Mouse (Mus musculus) MEL (cell line): ENCODE measurements around the gene Endou. TPM values are rescaled to one million over a fixed set of nuclear protein-coding genes. Genes with fewer than 3 reads are reported as not detected.

Experiments
- DNase-seq: peaks from one replicate; pipeline ENCODE4 v3.0.0; 2011; ENCODE audit warnings: low read depth, low spot score
- H3K27ac ChIP-seq: 2 replicates; pipeline ENCODE4 v1.5.1; 2012; ENCODE audit warnings: low read depth, mild to moderate bottlenecking, control low read depth, low read length, moderate library complexity; ENCODE audit not compliant: control insufficient read depth
- H3K27me3 ChIP-seq, 2 experiments: fragments of 150-350 bp in 1 of 2; sonication (generic) in 1 of 2; 2 replicates each; pipeline ENCODE4 v1.6.1; 2012; ENCODE audit warnings: low read length in 2 of 2, mild to moderate bottlenecking in 2 of 2, improper control_type of control experiment in 1 of 2, moderate library complexity in 1 of 2; ENCODE audit not compliant: insufficient read depth in 2 of 2, control insufficient read depth in 1 of 2
- H3K36me3 ChIP-seq, 2 experiments: 2 replicates each; pipeline ENCODE4 v1.6.1; 2012 to 2014; ENCODE audit warnings: low read length in 2 of 2, improper control_type of control experiment in 1 of 2, inconsistent platforms in 1 of 2, mild to moderate bottlenecking in 1 of 2; ENCODE audit not compliant: insufficient read depth in 2 of 2, control insufficient read depth in 1 of 2
- H3K4me1 ChIP-seq, 2 experiments: fragments of 150-350 bp in 1 of 2; sonication (generic) in 1 of 2; 2 replicates each; pipeline ENCODE4 v1.6.1; 2012; ENCODE audit warnings: low read length in 2 of 2, improper control_type of control experiment in 1 of 2, mild to moderate bottlenecking in 1 of 2; ENCODE audit not compliant: insufficient read depth in 2 of 2, control insufficient read depth in 1 of 2
- H3K4me3 ChIP-seq, 2 experiments: fragments of 150-350 bp in 1 of 2; sonication (generic) in 1 of 2; 2 replicates each; pipeline ENCODE4 v1.5.1; 2012; ENCODE audit warnings: low read depth in 2 of 2, low read length in 2 of 2, mild to moderate bottlenecking in 2 of 2, moderate library complexity in 2 of 2, control low read depth in 1 of 2, improper control_type of control experiment in 1 of 2; ENCODE audit not compliant: control insufficient read depth in 1 of 2, insufficient read depth in 1 of 2
- H3K79me2 ChIP-seq: 2 replicates; pipeline ENCODE4 v1.6.1; 2012; ENCODE audit warnings: mild to moderate bottlenecking, low read length, moderate library complexity; ENCODE audit not compliant: control insufficient read depth, poor library complexity, insufficient read depth
- H3K9ac ChIP-seq: 2 replicates; pipeline ENCODE4 v1.6.1; 2012; ENCODE audit warnings: low read depth, mild to moderate bottlenecking, control low read depth, low read length, moderate library complexity; ENCODE audit not compliant: control insufficient read depth, poor library complexity, severe bottlenecking
- H3K9me3 ChIP-seq: fragments of 150-350 bp; sonication (generic); replicated peaks from 2 replicates; pipeline ENCODE4 v1.6.1; 2012; ENCODE audit warnings: mild to moderate bottlenecking, low read length, improper control_type of control experiment, moderate library complexity; ENCODE audit not compliant: insufficient read depth
- BHLHE40 ChIP-seq: IDR thresholded peaks from 2 replicates; pipeline ENCODE4 v1.6.1; 2012; ENCODE audit warnings: low read depth, mild to moderate bottlenecking, inconsistent platforms, low read length, improper control_type of control experiment, borderline replicate concordance
- CHD2 ChIP-seq: IDR thresholded peaks from 2 replicates; pipeline ENCODE4 v1.6.1; 2011; ENCODE audit warnings: low read length, improper control_type of control experiment
- CTCF ChIP-seq, 3 experiments: IDR thresholded peaks in 2 of 3; conservative IDR thresholded peaks in 1 of 3; 2 replicates each; pipeline ENCODE4 v1.5.1; 2011 to 2012; ENCODE audit warnings: low read length in 3 of 3, low read depth in 2 of 3, mild to moderate bottlenecking in 2 of 3, improper control_type of control experiment in 1 of 3, inconsistent platforms in 1 of 3, mixed read lengths in 1 of 3, moderate library complexity in 1 of 3; ENCODE audit not compliant: control insufficient read depth in 1 of 3, insufficient read depth in 1 of 3, poor library complexity in 1 of 3, severe bottlenecking in 1 of 3
- EP300 ChIP-seq, 2 experiments: IDR thresholded peaks; 2 replicates each; pipeline ENCODE4 v1.6.1; 2011; ENCODE audit warnings: improper control_type of control experiment in 2 of 2, low read length in 2 of 2, low read depth in 1 of 2, mild to moderate bottlenecking in 1 of 2
- ETS1 ChIP-seq: IDR thresholded peaks from 2 replicates; pipeline ENCODE4 v1.6.1; 2012; ENCODE audit warnings: low read depth, mild to moderate bottlenecking, inconsistent platforms, low read length, improper control_type of control experiment, moderate library complexity
- GABPA ChIP-seq: IDR thresholded peaks from 2 replicates; pipeline ENCODE4 v1.6.1; 2012; ENCODE audit warnings: low read depth, mild to moderate bottlenecking, inconsistent platforms, low read length, improper control_type of control experiment, moderate library complexity
- HCFC1 ChIP-seq: IDR thresholded peaks from 2 replicates; pipeline ENCODE4 v1.6.1; 2012; ENCODE audit warnings: low read depth, mild to moderate bottlenecking, inconsistent platforms, low read length, improper control_type of control experiment, moderate library complexity
- KAT2A ChIP-seq: conservative IDR thresholded peaks from 2 replicates; pipeline ENCODE4 v1.6.1; 2012; ENCODE audit warnings: low read depth, low read length, improper control_type of control experiment, inconsistent platforms
- MAX ChIP-seq: IDR thresholded peaks from 2 replicates; pipeline ENCODE4 v1.6.1; 2011; ENCODE audit warnings: low read length, improper control_type of control experiment
- MAZ ChIP-seq: IDR thresholded peaks from 2 replicates; pipeline ENCODE4 v1.6.1; 2012; ENCODE audit warnings: low read depth, mild to moderate bottlenecking, inconsistent platforms, low read length, improper control_type of control experiment
- MEF2A ChIP-seq: IDR thresholded peaks from 2 replicates; pipeline ENCODE4 v1.6.1; 2014; ENCODE audit warnings: low read depth, mild to moderate bottlenecking, inconsistent platforms, low read length, improper control_type of control experiment; ENCODE audit not compliant: poor library complexity, insufficient replicate concordance, severe bottlenecking; ENCODE audit errors: extremely low read depth
- MXI1 ChIP-seq: IDR thresholded peaks from 2 replicates; pipeline ENCODE4 v1.6.1; 2011; ENCODE audit warnings: mild to moderate bottlenecking, low read depth, low read length, improper control_type of control experiment
- MYB ChIP-seq: IDR thresholded peaks from 2 replicates; pipeline ENCODE4 v1.6.1; 2011; ENCODE audit warnings: mild to moderate bottlenecking, low read depth, low read length, improper control_type of control experiment
- NRF1 ChIP-seq: IDR thresholded peaks from 2 replicates; pipeline ENCODE4 v1.6.1; 2014; ENCODE audit warnings: low read depth, mild to moderate bottlenecking, inconsistent platforms, low read length, improper control_type of control experiment, moderate library complexity; ENCODE audit not compliant: poor library complexity, insufficient read depth, severe bottlenecking
- POLR2AphosphoS2 ChIP-seq: IDR thresholded peaks from 2 replicates; pipeline ENCODE4 v1.6.1; 2011; ENCODE audit warnings: low read length, improper control_type of control experiment
- POLR2AphosphoS5 ChIP-seq: IDR thresholded peaks from 2 replicates; pipeline ENCODE4 v1.6.1; 2012; ENCODE audit warnings: low read depth, borderline replicate concordance, mild to moderate bottlenecking, inconsistent platforms, low read length, moderate library complexity, mixed read lengths
- SIN3A ChIP-seq: IDR thresholded peaks from 2 replicates; pipeline ENCODE4 v1.6.1; 2012; ENCODE audit warnings: low read length, improper control_type of control experiment, inconsistent platforms
- SMC3 ChIP-seq: IDR thresholded peaks from 2 replicates; pipeline ENCODE4 v1.6.1; 2011; ENCODE audit warnings: low read depth, low read length, improper control_type of control experiment
- TAL1 ChIP-seq: IDR thresholded peaks from 2 replicates; pipeline ENCODE4 v1.6.1; 2012; ENCODE audit warnings: mild to moderate bottlenecking, inconsistent platforms, low read length, moderate library complexity, mixed read lengths
- TCF12 ChIP-seq: IDR thresholded peaks from 2 replicates; pipeline ENCODE4 v1.6.1; 2014; ENCODE audit warnings: low read depth, mild to moderate bottlenecking, inconsistent platforms, low read length, improper control_type of control experiment, moderate library complexity
- UBTF ChIP-seq: IDR thresholded peaks from 2 replicates; pipeline ENCODE4 v1.6.1; 2012; ENCODE audit warnings: low read depth, mild to moderate bottlenecking, inconsistent platforms, low read length, improper control_type of control experiment, moderate library complexity, borderline replicate concordance; ENCODE audit not compliant: insufficient read depth
- USF1 ChIP-seq: IDR thresholded peaks from 2 replicates; pipeline ENCODE4 v1.6.1; 2014; ENCODE audit warnings: low read depth, mild to moderate bottlenecking, inconsistent platforms, low read length, improper control_type of control experiment, moderate library complexity
- ZC3H11A ChIP-seq: IDR thresholded peaks from 2 replicates; pipeline ENCODE4 v1.6.1; 2012; ENCODE audit warnings: low read depth, mild to moderate bottlenecking, inconsistent platforms, low read length, improper control_type of control experiment
- ZKSCAN1 ChIP-seq: IDR thresholded peaks from 2 replicates; pipeline ENCODE4 v1.6.1; 2012; ENCODE audit warnings: low read depth, mild to moderate bottlenecking, inconsistent platforms, low read length, improper control_type of control experiment, moderate library complexity
- ZMIZ1 ChIP-seq: IDR thresholded peaks from 2 replicates; pipeline ENCODE4 v1.6.1; 2012; ENCODE audit warnings: low read depth, mild to moderate bottlenecking, inconsistent platforms, low read length, improper control_type of control experiment, moderate library complexity
- polyA plus RNA-seq, 2 experiments: library from polyadenylated mRNA; stranded (reverse) in 1 of 2; unstranded in 1 of 2; fragments of >175 nt in 1 of 2; fragments of >200 nt in 1 of 2; gene quantifications; 2 replicates each; pipeline versions ENCODE4 v1.2.1 to v1.2.4; 2012; ENCODE audit warnings: low replicate concordance in 2 of 2, low read depth in 1 of 2; ENCODE audit not compliant: insufficient read length in 2 of 2, insufficient read depth in 1 of 2, missing spikeins in 1 of 2
- total RNA-seq: library from RNA; depleted of rRNA; stranded (reverse); fragments of 300-350 nt; gene quantifications from 2 replicates; pipeline ENCODE4 v1.2.3, GENCODE M21; 2012

Gene Endou
- total and polyA plus RNA-seq, 3 experiments, result 0.08 to 0.10 TPM; not detected in 1

DNA sequence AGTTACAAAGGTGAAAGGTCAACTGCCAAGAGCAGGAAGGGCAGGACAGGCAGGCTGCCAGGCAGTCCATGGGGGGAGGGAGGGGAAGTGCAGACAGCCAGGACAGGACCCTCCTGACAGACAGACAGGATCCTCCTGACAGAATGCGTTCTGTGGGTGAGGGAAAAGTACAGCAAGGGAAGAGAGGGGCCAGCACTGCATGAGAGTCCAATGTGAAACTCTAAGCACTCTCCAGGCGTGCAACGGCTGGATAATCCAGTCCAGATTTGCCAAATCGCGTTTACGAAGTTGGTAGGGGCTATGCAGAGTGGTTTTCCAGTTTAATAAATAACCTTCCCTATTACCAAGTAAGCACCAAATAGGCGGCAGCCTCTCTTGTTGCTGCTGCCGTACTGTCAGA lies 49.1 kb downstream of the Endou start:
- Histone ChIP-seq H3K4me1 (no peaks in the 10 kb centered on the region), H3K36me3 (peaks cover 0 to 54% of the 10 kb centered on the region in 2 experiments; a peak in 2 of 4 replicates), H3K9ac (no peak overlapping the region), H3K4me3 (no peak overlapping the region), H3K79me2 (no peaks in the 10 kb centered on the region), H3K27ac (no peak overlapping the region), H3K9me3 (no peaks in the 10 kb centered on the region), H3K27me3 (no peaks in the 10 kb centered on the region)
- no peak for DNase-seq
- no peak for TF ChIP-seq POLR2AphosphoS5
- TF ChIP-seq ZC3H11A, result no peak
- TF ChIP-seq ZMIZ1, result no peak
- TF ChIP-seq ETS1, result no peak
- no peak for TF ChIP-seq GABPA
- TF ChIP-seq TAL1, result no peak
- no peak for TF ChIP-seq CTCF (IDR thresholded peaks at IDR 0.05 in 2 of 3, conservative IDR thresholded peaks at IDR 0.05 in 1 of 3; ENCODE audit: control insufficient read depth in 1 of 3, insufficient read depth in 1 of 3, low read depth in 2 of 3, low read length in 3 of 3, poor library complexity in 1 of 3, severe bottlenecking in 1 of 3)
- TF ChIP-seq MXI1, result no peak
- no peak for TF ChIP-seq SMC3
- TF ChIP-seq UBTF, result no peak
- no peak for TF ChIP-seq ZKSCAN1
- TF ChIP-seq TCF12, result no peak

DNA sequence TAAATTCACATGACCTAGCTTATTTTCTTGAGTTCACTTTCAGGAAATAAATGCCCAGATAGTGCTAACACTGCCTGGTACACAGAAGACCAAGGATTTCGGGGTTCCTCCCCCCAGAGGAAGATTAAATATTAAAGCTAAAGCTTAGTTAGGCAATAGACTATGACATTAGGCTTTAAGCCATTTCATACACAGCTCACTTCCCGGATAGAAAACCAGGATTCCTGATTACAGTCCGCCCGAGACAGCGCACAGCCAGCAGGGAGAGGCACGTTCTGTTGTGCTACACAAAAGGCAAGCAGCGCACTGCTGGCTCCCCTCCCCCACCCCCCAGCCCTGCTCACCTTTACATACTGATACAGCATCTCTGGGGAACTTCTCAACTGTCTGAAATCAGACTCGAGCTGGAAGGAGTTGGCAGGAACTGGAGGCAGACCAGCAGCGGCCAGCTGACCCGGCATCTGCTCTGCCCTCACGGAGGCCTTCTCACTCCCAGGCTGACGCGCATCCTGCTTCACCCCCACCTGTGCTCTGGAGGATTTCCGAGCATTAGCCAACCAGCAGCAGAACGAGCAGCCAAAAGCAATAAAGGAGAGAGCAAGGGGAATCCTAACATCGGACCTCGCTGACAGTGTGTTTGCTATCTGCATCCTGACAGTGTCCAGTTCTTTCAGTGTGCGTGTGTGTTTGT lies 51.0 kb downstream of the Endou start:
- no peak for DNase-seq
- Histone ChIP-seq H3K27ac (no peak overlapping the region), H3K36me3 (peaks cover 0 to 46% of the 10 kb centered on the region in 2 experiments; a peak in 2 of 4 replicates), H3K79me2 (no peaks in the 10 kb centered on the region), H3K4me1 (no peaks in the 10 kb centered on the region), H3K9me3 (no peaks in the 10 kb centered on the region), H3K4me3 (no peak overlapping the region)
- TF ChIP-seq ZC3H11A, result no peak
- TF ChIP-seq, all 39 proteins: peak for 0
- H3K27me3 ChIP-seq, result no peaks in the 10 kb centered on the region
- H3K9ac ChIP-seq, result no peak overlapping the region

DNA sequence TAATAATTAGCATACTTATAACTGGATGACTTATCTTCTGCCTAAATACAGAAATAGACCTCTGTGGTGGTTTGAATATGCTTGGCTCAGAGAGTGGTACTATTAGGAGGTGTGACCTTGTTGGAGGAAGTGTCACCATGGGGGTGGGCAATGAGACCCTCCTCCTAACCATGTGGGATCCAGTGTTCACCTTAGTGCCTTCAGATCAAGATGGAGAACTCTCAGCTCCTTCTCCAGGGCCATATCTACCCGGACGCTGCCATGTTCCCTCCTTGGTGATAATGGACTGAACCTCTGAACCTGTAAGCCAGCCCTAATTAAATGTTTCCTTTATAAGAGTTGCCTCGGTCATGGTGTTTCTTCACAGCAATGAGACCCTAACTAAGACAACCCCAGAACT lies 53.8 kb downstream of the Endou start:
- Histone ChIP-seq H3K4me3 (no peak overlapping the region), H3K27me3 (no peaks in the 10 kb centered on the region), H3K4me1 (no peaks in the 10 kb centered on the region), H3K9ac (no peak overlapping the region), H3K27ac (no peak overlapping the region), H3K79me2 (no peaks in the 10 kb centered on the region), H3K9me3 (no peaks in the 10 kb centered on the region), H3K36me3 (peaks cover 0 to 38% of the 10 kb centered on the region in 2 experiments; a peak in 2 of 4 replicates)
- no peak for DNase-seq
- no peak for TF ChIP-seq HCFC1
- no peak for TF ChIP-seq USF1
- TF ChIP-seq MAZ, result no peak
- no peak for TF ChIP-seq TCF12
- no peak for TF ChIP-seq KAT2A
- no peak for TF ChIP-seq BHLHE40
- TF ChIP-seq POLR2AphosphoS2, result no peak
- no peak for TF ChIP-seq ZMIZ1
- TF ChIP-seq SIN3A, result no peak
- no peak for TF ChIP-seq MEF2A
- TF ChIP-seq MYB, result no peak
- no peak for TF ChIP-seq MAX
- TF ChIP-seq CHD2, result no peak
- no peak for TF ChIP-seq NRF1
- no peak for TF ChIP-seq SMC3
- no peak for TF ChIP-seq EP300 (IDR thresholded peaks at IDR 0.05; ENCODE audit: low read depth in 1 of 2, low read length in 2 of 2)
- no peak for TF ChIP-seq POLR2AphosphoS5
